Mouse (Mus musculus) brown adipose tissue, adult 24 weeks (tissue): ENCODE measurements around the gene Dlg4. TPM values are rescaled to one million over a fixed set of nuclear protein-coding genes. Genes with fewer than 3 reads are reported as not detected.
A peak's percentile ranks its signal among the peaks of the same experiment; 100 is the strongest.

Source experiments
- H3K27ac ChIP-seq: fragments of 200-500 bp; replicated peaks from 2 replicates; pipeline ENCODE4 v1.5.1; 2012; ENCODE audit warnings: low read depth, mild to moderate bottlenecking, low read length
- H3K4me1 ChIP-seq: fragments of 200-500 bp; 2 replicates; pipeline ENCODE4 v1.6.1; 2012; ENCODE audit warnings: low read length, mixed read lengths; ENCODE audit not compliant: control insufficient read depth, insufficient read depth, insufficient read length
- H3K4me3 ChIP-seq: fragments of 200-500 bp; 2 replicates; pipeline ENCODE4 v1.5.1; 2012; ENCODE audit warnings: low read depth, mild to moderate bottlenecking, low read length, moderate library complexity; ENCODE audit not compliant: insufficient read depth
- polyA plus RNA-seq: library from polyadenylated mRNA; stranded (reverse); fragments of >200 nt; gene quantifications from 2 replicates; pipeline ENCODE4 v1.2.4, GENCODE M21; 2012; ENCODE audit not compliant: missing spikeins, insufficient read depth, insufficient read length

Dlg4 gene
- polyA plus RNA-seq, 1 experiment = 2.7 TPM

DNA sequence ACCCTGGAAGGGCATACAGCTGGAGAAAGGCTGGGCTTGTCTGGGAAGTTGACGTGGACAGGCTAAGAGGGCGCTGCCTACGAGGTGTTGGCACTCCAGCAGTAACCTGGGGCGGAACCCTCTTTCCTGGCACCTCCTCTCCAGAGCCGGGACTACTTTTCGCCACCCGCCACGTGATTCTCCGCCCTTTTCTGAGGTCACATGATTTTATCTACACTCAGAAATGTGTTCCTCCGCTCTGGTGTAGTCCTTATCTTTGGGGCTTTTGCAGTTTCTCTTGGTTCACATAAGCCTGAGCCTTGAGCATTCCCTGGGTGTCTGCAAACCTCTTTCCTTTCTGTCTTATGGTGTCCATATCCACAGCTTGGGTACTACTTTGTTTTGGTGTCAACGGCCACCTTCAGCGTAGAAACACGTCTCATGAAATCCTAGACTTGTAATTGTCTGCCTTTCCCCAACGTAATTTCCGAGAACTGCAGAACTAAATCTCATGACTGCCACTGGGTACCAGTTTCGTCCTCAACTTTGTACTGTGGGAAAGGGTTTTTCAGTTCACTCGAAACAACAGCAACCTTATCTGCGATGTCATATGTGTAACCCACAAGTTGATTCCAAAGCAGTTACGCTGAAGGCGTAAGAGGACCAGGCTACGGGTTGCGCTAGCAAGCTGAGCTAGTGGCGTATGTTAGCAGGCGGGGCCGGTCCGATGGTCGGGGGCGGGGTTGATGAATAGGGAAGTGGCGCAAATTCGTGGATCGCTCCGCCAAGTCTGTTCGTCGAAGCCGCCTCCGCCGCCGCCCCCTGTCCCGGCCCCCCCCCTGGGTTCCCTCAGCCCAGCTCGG, 25.7 kb upstream of the Dlg4 start, which contains the start of gene Gabarap:
TSS of gene Gabarap (plus strand) at position 294 of the 842 bp plus-strand sequence.
- Histone ChIP-seq H3K27ac (peak within 1 kb of the TSS; percentile 97), H3K4me1 (peaks cover 6% of the 10 kb centered on the region), H3K4me3 (peak within 1 kb of the TSS; percentile 93)

DNA sequence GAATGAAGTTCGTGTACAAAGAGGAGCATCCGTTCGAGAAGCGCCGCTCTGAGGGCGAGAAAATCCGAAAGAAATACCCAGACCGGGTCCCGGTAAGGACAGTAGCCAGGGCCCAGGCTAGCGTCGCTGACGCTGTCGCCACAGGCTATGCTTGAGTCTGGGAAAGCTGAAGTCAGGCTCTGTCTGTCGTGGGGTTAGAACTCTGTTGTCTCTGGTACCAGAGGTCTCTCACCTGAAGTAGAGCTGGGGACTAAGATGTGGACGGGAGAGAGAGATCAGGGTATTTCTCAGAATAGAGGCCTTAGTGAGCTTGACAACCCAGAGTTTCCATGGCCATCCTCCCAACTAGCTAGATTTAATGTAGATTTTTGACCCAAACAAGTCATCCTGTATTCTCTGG, 25.0 kb upstream of the Dlg4 start:
- H3K27ac ChIP-seq = peak overlapping the region; percentile 92
- H3K4me1 ChIP-seq = peaks cover 6% of the 10 kb centered on the region
- peak overlapping the region; percentile 93 for H3K4me3 ChIP-seq

DNA sequence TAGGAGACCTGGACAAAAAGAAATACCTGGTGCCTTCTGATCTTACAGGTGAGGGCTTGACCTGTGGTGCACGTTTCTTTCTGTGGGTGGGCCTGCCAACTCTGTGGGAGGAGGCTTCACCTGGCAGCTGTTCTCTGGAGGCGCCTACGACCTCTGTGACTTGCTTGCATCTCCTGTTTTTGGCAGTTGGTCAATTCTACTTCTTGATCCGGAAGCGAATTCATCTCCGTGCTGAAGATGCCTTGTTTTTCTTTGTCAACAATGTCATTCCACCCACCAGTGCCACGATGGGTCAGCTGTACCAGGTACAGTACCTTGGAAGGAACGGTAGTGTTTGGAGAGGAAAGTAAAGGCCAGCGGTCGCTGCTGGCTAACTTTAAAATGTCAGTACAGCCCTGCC, 24.3 kb upstream of the Dlg4 start:
- H3K4me3 ChIP-seq = peak overlapping the region; percentile 51

DNA sequence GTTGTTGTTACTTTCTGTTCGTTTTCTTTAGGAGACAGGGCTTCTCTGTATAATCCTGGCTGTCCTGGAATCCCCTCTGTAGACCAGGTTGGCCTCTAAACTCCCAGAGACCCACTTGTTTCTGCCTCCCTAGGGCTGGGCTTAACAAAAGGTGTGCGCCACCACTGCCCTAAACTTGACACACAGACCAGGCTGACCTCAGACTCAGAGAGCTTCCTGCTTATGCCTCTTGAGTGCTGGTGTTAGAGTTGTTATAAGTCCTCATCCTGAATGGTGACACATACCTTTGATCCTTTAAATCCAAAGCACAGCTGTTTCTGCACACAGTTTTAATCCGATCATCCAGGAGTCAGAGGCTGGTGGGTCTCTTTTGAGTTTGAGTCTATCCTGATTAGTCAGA, 23.8 kb upstream of the Dlg4 start:
- H3K27ac ChIP-seq = peak overlapping the region; percentile 20; the same call in 1 of the 2 replicates
- H3K4me3 ChIP-seq = peak overlapping the region; percentile 51

More for the DNA sequence above, 24.3 kb upstream of the Dlg4 start:
- peak overlapping the region; percentile 28; the same call in 1 of the 2 replicates for H3K27ac ChIP-seq
- peaks cover 6% of the 10 kb centered on the region for H3K4me1 ChIP-seq

DNA sequence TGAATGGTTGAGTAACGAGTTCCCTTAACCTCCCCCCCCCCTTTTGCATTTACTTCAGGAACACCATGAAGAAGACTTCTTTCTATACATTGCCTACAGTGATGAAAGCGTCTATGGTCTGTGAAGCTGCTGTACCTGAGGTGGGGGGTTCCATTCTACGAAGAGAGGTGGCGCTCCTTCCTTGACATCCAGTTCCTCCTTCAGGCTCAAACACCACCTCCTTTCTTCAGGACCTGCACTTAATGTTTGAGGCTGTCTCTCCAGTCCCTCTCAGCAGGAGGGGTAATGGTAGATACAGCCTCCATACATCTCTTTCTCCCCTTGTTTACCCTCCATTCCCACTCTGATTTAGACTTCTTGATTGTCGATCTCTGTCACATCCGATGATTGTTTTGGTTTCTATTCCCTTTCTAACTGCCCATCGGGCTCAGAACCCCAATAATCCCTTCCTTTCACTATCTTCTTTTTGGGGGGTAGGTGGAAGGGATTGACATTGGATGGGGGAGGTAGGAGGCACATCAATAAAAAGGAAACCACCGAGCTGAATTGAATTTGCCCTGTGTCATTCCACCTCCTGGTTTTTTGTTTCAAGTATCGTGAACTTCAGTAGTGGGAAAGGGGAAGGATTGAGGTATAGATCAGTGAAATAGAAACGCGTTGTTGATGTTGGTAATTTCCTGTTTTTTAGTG, 22.2 kb upstream of the Dlg4 start:
- Histone ChIP-seq H3K4me1 (peaks cover 6% of the 10 kb centered on the region), H3K4me3 (no peak overlapping the region), H3K27ac (no peak overlapping the region)

More for the DNA sequence above, 23.8 kb upstream of the Dlg4 start:
- peaks cover 6% of the 10 kb centered on the region for H3K4me1 ChIP-seq

DNA sequence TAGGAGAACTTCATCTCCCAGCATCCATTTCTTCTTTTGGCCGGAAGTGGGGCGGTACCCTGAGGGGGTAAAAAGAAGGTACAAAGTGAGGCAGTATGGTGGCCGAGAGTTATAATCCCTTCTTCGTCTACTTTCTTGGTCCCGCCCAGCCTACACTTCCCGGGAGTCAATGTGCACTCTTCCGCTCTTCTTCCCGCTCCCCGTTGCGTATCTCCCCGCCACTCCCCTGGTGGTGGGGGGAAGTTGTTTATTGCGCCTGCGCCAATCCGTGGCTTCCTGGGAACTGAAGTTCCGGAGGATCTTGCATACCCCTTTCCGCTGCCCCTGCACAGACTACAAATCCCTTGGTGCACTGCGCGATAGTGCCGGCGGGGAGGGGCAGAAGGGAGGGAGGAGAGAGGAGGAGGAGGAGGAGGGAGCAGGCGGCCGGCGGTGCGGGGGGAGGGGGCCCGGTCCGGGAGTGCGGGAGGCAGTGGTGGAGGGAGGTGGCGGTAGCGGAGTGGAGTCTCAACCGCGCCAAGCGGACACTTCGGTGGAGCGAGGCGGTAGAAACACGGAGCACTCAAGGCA, 21.3 kb upstream of the Dlg4 start, which contains the start of gene Phf23:
TSS of gene Phf23 (plus strand) at position 387 of the 570 bp plus-strand sequence.
- Histone ChIP-seq H3K4me3 (peak within 1 kb of the TSS; percentile 99), H3K27ac (peak within 1 kb of the TSS; percentile 90), H3K4me1 (peaks cover 5% of the 10 kb centered on the region)

DNA sequence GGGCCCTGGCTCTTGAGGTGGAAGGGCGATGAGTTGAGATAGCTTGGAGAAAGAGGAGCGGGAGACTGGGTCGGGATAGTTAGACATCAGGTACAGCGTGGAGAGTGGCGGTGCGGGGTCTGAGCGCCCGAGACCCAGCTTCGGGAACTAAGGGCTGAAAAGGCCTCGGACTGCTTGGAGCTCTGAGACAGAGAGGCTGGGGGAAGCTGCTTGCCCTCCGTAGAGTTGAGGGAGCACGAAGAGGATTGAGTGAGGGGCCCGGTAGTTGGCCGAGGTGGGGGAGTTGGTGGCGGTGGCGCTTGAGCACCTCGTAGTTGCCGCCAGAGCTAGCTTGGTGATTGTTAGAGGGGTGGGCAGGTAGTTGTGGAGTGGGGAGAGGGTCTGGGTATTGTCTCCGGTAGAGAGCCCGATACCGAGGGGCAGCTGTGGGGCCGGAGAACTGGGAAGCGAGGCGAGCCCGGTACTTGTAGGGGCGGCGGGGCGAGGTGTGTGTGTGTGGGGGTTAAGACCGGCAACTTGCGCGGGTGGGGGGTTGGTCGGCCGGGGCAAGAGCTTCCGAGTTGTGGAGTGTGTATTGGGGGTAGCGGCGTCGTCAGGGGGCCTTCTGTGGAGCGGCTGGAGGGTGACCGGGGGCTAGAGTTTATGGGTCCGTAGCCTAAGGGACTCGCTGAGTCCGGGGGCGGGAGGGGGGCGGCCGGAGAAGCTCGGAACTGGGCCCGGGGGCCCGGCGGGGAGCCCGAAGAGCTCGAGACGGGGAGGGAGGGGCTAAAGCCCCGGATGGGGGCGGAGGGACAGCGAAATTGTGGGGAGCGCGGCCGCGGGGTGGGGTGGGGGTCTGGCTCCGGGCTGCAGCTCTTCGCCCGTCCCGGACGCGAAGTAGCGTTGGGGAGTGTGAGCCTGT, 20.3 kb upstream of the Dlg4 start:
- peak overlapping the region; percentile 91 for H3K27ac ChIP-seq

DNA sequence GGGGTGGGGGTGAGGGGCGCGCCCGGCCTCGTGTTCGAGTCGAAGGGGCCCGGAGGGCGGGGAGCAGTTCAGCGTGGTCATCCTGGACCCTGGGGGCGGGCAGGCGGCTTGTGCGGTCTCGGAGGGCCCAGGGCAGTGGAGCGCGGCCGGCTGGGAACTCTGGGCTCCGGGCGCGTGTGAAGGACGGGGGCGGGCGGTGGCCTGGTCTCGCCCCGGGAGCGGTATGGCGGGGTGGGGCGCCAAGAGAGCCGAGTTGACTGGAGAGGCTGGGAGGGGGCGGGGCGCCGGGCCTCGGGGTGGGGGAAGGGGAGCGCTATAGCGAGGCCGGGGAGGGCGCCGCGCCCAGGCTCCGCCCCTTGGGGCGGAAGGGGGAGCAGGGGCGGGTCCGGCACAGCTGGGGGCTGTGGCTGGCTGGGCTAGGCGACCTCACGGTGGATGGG, 19.7 kb upstream of the Dlg4 start:
- H3K27ac ChIP-seq = peak overlapping the region; percentile 91
- H3K4me1 ChIP-seq = peaks cover 4% of the 10 kb centered on the region
- H3K4me3 ChIP-seq = peak overlapping the region; percentile 99

More for the DNA sequence above, 20.3 kb upstream of the Dlg4 start:
- peaks cover 4% of the 10 kb centered on the region for H3K4me1 ChIP-seq
- peak overlapping the region; percentile 99 for H3K4me3 ChIP-seq

DNA sequence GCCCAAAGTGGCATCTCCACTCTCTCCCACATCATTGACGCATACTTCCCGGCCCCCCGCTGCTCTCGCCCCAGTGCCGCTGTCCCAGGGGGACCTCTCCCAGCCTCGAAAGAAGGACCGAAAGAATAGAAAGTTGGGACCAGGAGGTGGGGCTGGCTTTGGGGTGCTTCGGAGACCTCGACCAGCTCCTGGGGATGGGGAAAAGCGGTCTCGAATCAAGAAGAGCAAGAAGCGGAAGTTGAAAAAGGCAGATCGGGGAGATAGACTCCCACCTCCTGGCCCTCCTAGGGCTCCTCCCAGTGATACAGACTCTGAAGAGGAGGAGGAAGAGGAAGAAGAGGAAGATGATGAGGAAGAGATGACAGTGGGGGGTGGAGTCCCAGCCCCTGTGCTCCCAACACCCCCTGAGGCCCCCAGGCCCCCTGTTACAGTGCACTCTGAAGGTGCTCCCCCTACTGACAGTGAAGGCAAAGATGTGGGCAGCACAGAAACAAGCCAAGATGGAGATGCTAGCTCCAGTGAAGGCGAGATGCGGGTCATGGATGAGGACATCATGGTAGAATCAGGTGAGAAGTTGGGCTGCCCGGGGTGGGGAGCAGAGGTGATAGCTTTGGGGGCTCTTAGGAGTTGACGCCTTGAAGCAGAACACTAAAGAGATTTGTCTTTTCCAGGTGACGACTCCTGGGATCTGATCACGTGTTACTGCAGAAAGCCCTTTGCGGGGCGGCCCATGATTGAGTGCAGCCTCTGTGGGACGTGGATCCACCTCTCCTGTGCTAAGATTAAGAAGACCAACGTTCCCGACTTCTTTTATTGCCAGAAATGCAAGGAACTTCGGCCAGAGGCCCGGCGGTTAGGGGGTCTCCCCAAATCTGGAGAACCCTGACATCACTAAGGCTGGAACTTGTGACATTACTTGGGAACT, 17.9 kb upstream of the Dlg4 start:
- Histone ChIP-seq H3K4me3 (no peak overlapping the region), H3K4me1 (no peaks in the 10 kb centered on the region), H3K27ac (no peak overlapping the region)

DNA sequence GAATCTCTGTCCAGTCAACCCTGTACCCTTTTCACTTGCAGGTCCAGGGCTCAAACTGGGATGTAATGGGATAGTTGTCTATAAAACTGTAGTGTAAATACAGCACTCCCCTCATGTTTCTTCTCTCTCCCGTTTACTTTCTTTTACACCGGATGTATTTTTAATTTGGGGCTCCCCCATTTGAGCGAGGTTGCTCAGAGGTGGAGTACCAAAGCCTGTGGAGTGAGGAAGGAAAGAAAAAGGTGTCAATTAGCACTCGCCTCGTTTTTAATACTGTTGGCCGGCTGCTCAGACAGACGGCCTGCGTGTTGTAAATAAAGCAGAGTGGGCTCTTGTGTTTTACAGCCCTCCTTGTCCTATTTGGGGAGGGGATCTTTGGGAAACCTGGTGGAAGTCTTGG, 17.1 kb upstream of the Dlg4 start:
- Histone ChIP-seq H3K4me1 (no peaks in the 10 kb centered on the region), H3K4me3 (no peak overlapping the region), H3K27ac (peak overlapping the region; percentile 4; the same call in 1 of the 2 replicates)

DNA sequence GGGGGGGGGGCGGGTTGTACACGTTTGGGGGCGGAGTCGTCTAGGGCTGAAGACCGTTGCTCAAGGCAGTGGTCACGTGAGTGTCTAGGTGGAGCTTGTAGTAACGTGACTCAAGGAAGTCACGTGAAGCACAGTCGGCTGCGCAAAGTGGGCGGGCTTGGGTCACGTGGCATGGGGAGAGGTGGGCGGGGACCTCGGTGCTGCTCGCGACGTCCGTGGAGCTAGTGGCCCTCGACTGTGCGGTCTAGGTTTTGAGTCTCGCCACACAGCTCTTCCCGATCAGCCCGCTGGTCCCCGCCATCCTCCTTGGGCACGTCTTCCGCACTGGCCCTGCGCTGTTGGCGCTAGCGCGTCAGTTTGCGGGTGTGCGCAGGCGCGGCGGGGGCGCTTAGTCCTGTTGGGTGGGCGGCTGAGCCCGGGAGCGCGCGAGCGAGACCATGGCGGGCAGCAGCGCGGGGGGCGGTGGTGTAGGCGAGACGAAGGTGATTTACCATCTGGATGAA, 16.3 kb upstream of the Dlg4 start, which contains the start of gene Dvl2:
TSS of gene Dvl2 (plus strand) at position 200 of the 503 bp plus-strand sequence.
- no peaks in the 10 kb centered on the region for H3K4me1 ChIP-seq
- H3K27ac ChIP-seq = peak within 1 kb of the TSS; percentile 73
- peak within 1 kb of the TSS; percentile 74 for H3K4me3 ChIP-seq

DNA sequence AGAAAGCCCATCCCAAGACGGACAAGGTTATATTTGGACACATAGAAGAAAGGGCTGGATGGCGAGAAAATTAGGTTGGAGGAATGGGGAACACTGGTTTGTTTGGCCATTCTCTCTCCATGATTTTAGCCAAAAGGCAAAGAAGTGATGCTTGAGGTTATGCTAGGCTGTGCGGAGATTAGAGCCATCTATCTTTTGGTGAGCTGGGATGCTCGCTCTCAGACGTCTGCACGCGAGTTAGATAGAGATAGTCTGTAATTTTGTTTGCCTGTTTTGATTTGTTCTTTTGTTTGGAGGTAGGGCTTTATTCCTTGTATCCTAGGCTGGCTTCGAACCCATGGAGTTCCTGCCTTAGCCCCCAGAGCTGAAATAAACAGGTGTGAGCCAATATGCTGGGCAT, 15.6 kb upstream of the Dlg4 start:
- no peaks in the 10 kb centered on the region for H3K4me1 ChIP-seq
- H3K4me3 ChIP-seq = peak overlapping the region; percentile 74
- H3K27ac ChIP-seq = 0 out of 2 replicates have a peak overlapping the region, but pooled peaks have one; percentile 73

DNA sequence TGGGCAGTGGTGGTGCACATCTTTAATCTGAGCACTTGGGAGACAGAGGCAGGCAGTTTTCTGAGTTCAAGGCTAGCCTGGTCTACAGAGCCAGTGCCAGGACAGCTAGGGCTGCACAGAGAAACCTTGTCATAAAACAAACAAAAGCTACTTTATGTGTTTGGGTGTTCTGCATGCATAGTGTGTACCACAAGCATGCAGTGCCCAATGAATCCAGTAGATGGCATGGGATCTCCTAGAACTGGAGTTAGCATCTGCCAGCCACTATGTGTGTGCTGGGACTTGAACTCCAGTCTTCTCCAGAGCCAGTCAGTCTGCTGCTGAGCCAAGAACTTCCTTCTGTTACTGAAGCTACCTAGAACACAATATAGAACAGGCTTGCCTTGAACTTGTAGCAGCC, 14.9 kb upstream of the Dlg4 start:
- Histone ChIP-seq H3K27ac (no peak overlapping the region), H3K4me3 (no peak overlapping the region), H3K4me1 (no peaks in the 10 kb centered on the region)
